Mouse (Mus musculus) testis, adult 2 months (tissue): ENCODE measurements around the gene Gm9887.

Experiments used
- CTCF ChIP-seq: fragments of 200-500 bp; IDR thresholded peaks from 2 replicates; pipeline ENCODE4 v1.5.1; 2012; ENCODE audit warnings: low read depth, mild to moderate bottlenecking, inconsistent platforms, low read length, moderate library complexity; ENCODE audit not compliant: control insufficient read depth, insufficient read depth, insufficient replicate concordance
- POLR2A ChIP-seq: fragments of 200-500 bp; IDR thresholded peaks from 2 replicates; pipeline ENCODE4 v1.6.1; 2012; ENCODE audit warnings: low read depth, mild to moderate bottlenecking, inconsistent platforms, low read length, moderate library complexity; ENCODE audit not compliant: control insufficient read depth

- TF ChIP-seq CTCF = no peak
- no peak for TF ChIP-seq POLR2A
Measured at GRCm38 (mm10) chr12:69418606-69419005, 46.3 kb upstream of the Gm9887 start.
